Mouse (Mus musculus) forebrain, embryonic 13.5 days (tissue): ENCODE measurements at regions not wholly inside any gene's neighbourhood (a gene's known extent, or its start where the extent isn't known, plus 50 kb on each side); places are given as distances from the start of the nearest gene placed in this dataset.
"Not testable (repeated sequence)": the region's sequence is repeated elsewhere in the genome, so short reads cannot be mapped to it uniquely, and the experiment has no call there.

Experiments used
- ATAC-seq: fragments of 200-750 bp; cut with Nextera tagmentation; 2 replicates; pipeline ENCODE4 v1.8.0; 2017
- H3K27ac ChIP-seq: fragments of 300-500 bp; sonication (generic); 2 replicates; pipeline ENCODE4 v1.5.1; 2015; ENCODE audit warnings: inconsistent platforms, mild to moderate bottlenecking, moderate library complexity
- H3K27me3 ChIP-seq: fragments of 300-500 bp; sonication (generic); 2 replicates; pipeline ENCODE4 v1.6.1; 2015; ENCODE audit warnings: mild to moderate bottlenecking, inconsistent platforms
- H3K36me3 ChIP-seq: fragments of 300-500 bp; sonication (generic); 2 replicates; pipeline ENCODE4 v1.6.1; 2015; ENCODE audit warnings: mild to moderate bottlenecking, inconsistent platforms; ENCODE audit not compliant: poor library complexity, severe bottlenecking
- H3K4me1 ChIP-seq: fragments of 300-500 bp; sonication (generic); 2 replicates; pipeline ENCODE4 v1.6.1; 2015; ENCODE audit warnings: inconsistent platforms
- H3K4me2 ChIP-seq: fragments of 300-500 bp; sonication (generic); 2 replicates; pipeline ENCODE4 v1.6.1; 2015; ENCODE audit warnings: inconsistent platforms, mild to moderate bottlenecking, moderate library complexity
- H3K4me3 ChIP-seq: fragments of 300-500 bp; sonication (generic); 2 replicates; pipeline ENCODE4 v1.5.1; 2015; ENCODE audit warnings: mild to moderate bottlenecking, inconsistent platforms
- H3K9ac ChIP-seq: fragments of 300-500 bp; sonication (generic); 2 replicates; pipeline ENCODE4 v1.6.1; 2015; ENCODE audit warnings: mild to moderate bottlenecking, inconsistent platforms
- H3K9me3 ChIP-seq: fragments of 300-500 bp; sonication (generic); replicated peaks from 2 replicates; pipeline ENCODE4 v1.6.1; 2016; ENCODE audit warnings: inconsistent platforms
- WGBS: fragments of 180-500 bp; shearing (Covaris S2); methylation state at CpG from one replicate; pipeline ENCODE4 v1.1.7; 2015; 5-methylcytosine and 5-hydroxymethylcytosine counted together

GRCm38 (mm10) chr14:13055198-13055597, 229.4 kb upstream of the Synpr start:
- no peak overlapping the region for H3K4me2 ChIP-seq
- 61% methylated on average over 2 of the region's 2 CpGs for WGBS
- H3K9me3 ChIP-seq: no peaks in the 10 kb centered on the region
- H3K4me3 ChIP-seq: no peak overlapping the region
- H3K27me3 ChIP-seq: no peaks in the 10 kb centered on the region
- no peak overlapping the region for H3K9ac ChIP-seq
- no peaks in the 10 kb centered on the region for H3K36me3 ChIP-seq
- H3K4me1 ChIP-seq: no peaks in the 10 kb centered on the region
- H3K27ac ChIP-seq: no peak overlapping the region
- ATAC-seq: no peak

GRCm38 (mm10) chr14:13042536-13042935, 219.7 kb upstream of the Cadps start:
- H3K9ac ChIP-seq, H3K4me2 ChIP-seq, ATAC-seq, H3K4me1 ChIP-seq, H3K27ac ChIP-seq, H3K9me3 ChIP-seq, H3K4me3 ChIP-seq, H3K36me3 ChIP-seq, H3K27me3 ChIP-seq: not testable (repeated sequence)
- WGBS: 41% methylated on average over 3 of the region's 3 CpGs

- WGBS: 38% methylated on average over 1 of the region's 1 CpGs
- Histone ChIP-seq H3K4me2 (no peak overlapping the region), H3K4me1 (no peaks in the 10 kb centered on the region), H3K9ac (no peak overlapping the region), H3K27me3 (no peaks in the 10 kb centered on the region), H3K9me3 (no peaks in the 10 kb centered on the region), H3K4me3 (no peak overlapping the region), H3K27ac (no peak overlapping the region), H3K36me3 (no peaks in the 10 kb centered on the region)
- no peak for ATAC-seq
Observed at GRCm38 (mm10) chr14:13041741-13042140, 218.9 kb upstream of the Cadps start.

- Histone ChIP-seq H3K36me3 (no peaks in the 10 kb centered on the region), H3K9me3 (no peaks in the 10 kb centered on the region), H3K27me3 (no peaks in the 10 kb centered on the region), H3K4me2 (no peak overlapping the region), H3K9ac (no peak overlapping the region), H3K4me1 (no peaks in the 10 kb centered on the region), H3K4me3 (no peak overlapping the region), H3K27ac (no peak overlapping the region)
- no peak for ATAC-seq
- 63% methylated on average over 2 of the region's 2 CpGs for WGBS
Observed at GRCm38 (mm10) chr14:13040176-13040575, 217.3 kb upstream of the Cadps start.

GRCm38 (mm10) chr14:13037426-13037825, 214.5 kb upstream of the Cadps start:
- Histone ChIP-seq H3K9ac (no peak overlapping the region), H3K27ac (no peak overlapping the region), H3K4me1 (no peaks in the 10 kb centered on the region), H3K9me3 (no peaks in the 10 kb centered on the region), H3K36me3 (no peaks in the 10 kb centered on the region), H3K4me3 (no peak overlapping the region), H3K4me2 (no peak overlapping the region), H3K27me3 (no peaks in the 10 kb centered on the region)
- WGBS: 98% methylated on average over 2 of the region's 2 CpGs
- no peak for ATAC-seq

GRCm38 (mm10) chr14:13029794-13030193, 206.9 kb upstream of the Cadps start:
- Histone ChIP-seq H3K9ac (no peak overlapping the region), H3K4me1 (no peaks in the 10 kb centered on the region), H3K9me3 (no peaks in the 10 kb centered on the region), H3K4me3 (no peak overlapping the region), H3K4me2 (no peak overlapping the region), H3K27ac (no peak overlapping the region), H3K27me3 (no peaks in the 10 kb centered on the region), H3K36me3 (no peaks in the 10 kb centered on the region)
- ATAC-seq: no peak
- 85% methylated on average over 2 of the region's 2 CpGs for WGBS

- no peaks in the 10 kb centered on the region for H3K4me1 ChIP-seq
- H3K9me3 ChIP-seq: no peaks in the 10 kb centered on the region
- H3K36me3 ChIP-seq: no peaks in the 10 kb centered on the region
- no peak overlapping the region for H3K9ac ChIP-seq
- no peak overlapping the region for H3K4me2 ChIP-seq
- ATAC-seq: no peak
- no peaks in the 10 kb centered on the region for H3K27me3 ChIP-seq
- H3K4me3 ChIP-seq: no peak overlapping the region
- H3K27ac ChIP-seq: no peak overlapping the region
Observed at GRCm38 (mm10) chr14:13022744-13023143, 199.9 kb upstream of the Cadps start.

- Histone ChIP-seq H3K27ac (no peak overlapping the region), H3K9me3 (no peaks in the 10 kb centered on the region), H3K27me3 (no peaks in the 10 kb centered on the region), H3K4me3 (no peak overlapping the region), H3K4me2 (no peak overlapping the region), H3K4me1 (no peaks in the 10 kb centered on the region), H3K36me3 (no peaks in the 10 kb centered on the region), H3K9ac (no peak overlapping the region)
- 74% methylated on average over 3 of the region's 3 CpGs for WGBS
- no peak for ATAC-seq
Observed at GRCm38 (mm10) chr14:13011099-13011498, 188.2 kb upstream of the Cadps start.

- H3K27ac ChIP-seq: no peak overlapping the region
- no peak overlapping the region for H3K9ac ChIP-seq
- H3K36me3 ChIP-seq: no peaks in the 10 kb centered on the region
- H3K4me3 ChIP-seq: no peak overlapping the region
- WGBS: 100% methylated on average over 1 of the region's 1 CpGs
- no peak for ATAC-seq
- H3K4me1 ChIP-seq: no peaks in the 10 kb centered on the region
- no peaks in the 10 kb centered on the region for H3K27me3 ChIP-seq
- H3K4me2 ChIP-seq: no peak overlapping the region
- H3K9me3 ChIP-seq: no peaks in the 10 kb centered on the region
Observed at GRCm38 (mm10) chr14:13000997-13001699, 178.3 kb upstream of the Cadps start.

GRCm38 (mm10) chr14:12979416-12979815, 156.5 kb upstream of the Cadps start:
- Histone ChIP-seq H3K9me3 (no peaks in the 10 kb centered on the region), H3K36me3 (no peaks in the 10 kb centered on the region), H3K27me3 (no peaks in the 10 kb centered on the region), H3K9ac (no peak overlapping the region), H3K27ac (no peak overlapping the region), H3K4me1 (no peaks in the 10 kb centered on the region), H3K4me3 (no peak overlapping the region), H3K4me2 (no peak overlapping the region)
- ATAC-seq: no peak

GRCm38 (mm10) chr14:12966441-12966840, 143.6 kb upstream of the Cadps start:
- no peak overlapping the region for H3K9ac ChIP-seq
- 13% methylated on average over 1 of the region's 1 CpGs for WGBS

GRCm38 (mm10) chr14:12957896-12958295, 135.0 kb upstream of the Cadps start:
- not testable (repeated sequence) for ATAC-seq, H3K27me3 ChIP-seq, H3K9me3 ChIP-seq, H3K4me3 ChIP-seq, H3K4me1 ChIP-seq, H3K4me2 ChIP-seq, H3K9ac ChIP-seq, H3K27ac ChIP-seq, H3K36me3 ChIP-seq
- 71% methylated on average over 2 of the region's 2 CpGs for WGBS

More at GRCm38 (mm10) chr14:12966441-12966840, 143.6 kb upstream of the Cadps start:
- no peaks in the 10 kb centered on the region for H3K9me3 ChIP-seq
- H3K4me3 ChIP-seq: no peak overlapping the region
- no peaks in the 10 kb centered on the region for H3K27me3 ChIP-seq
- no peak for ATAC-seq
- no peak overlapping the region for H3K4me2 ChIP-seq
- H3K4me1 ChIP-seq: no peaks in the 10 kb centered on the region
- no peaks in the 10 kb centered on the region for H3K36me3 ChIP-seq
- no peak overlapping the region for H3K27ac ChIP-seq

GRCm38 (mm10) chr14:12950922-12951321, 128.0 kb upstream of the Cadps start:
- Histone ChIP-seq H3K9ac (no peak overlapping the region), H3K4me1 (no peaks in the 10 kb centered on the region), H3K27me3 (no peaks in the 10 kb centered on the region), H3K4me2 (no peak overlapping the region), H3K9me3 (no peaks in the 10 kb centered on the region), H3K27ac (no peak overlapping the region), H3K4me3 (no peak overlapping the region), H3K36me3 (no peaks in the 10 kb centered on the region)
- 90% methylated on average over 1 of the region's 1 CpGs for WGBS
- no peak for ATAC-seq
